Mouse (Mus musculus) layer of hippocampus, postnatal 10 days (tissue): Measurements from ENCODE around the gene Baiap2. TPM values are rescaled to one million over a fixed set of nuclear protein-coding genes. Genes with fewer than 3 reads are reported as not detected.

Experiments used
- DNase-seq, 2 experiments: peaks; one replicate each; pipeline ENCODE4 v3.0.0; 2021; ENCODE audit warnings: low spot score in 2 of 2
- long read RNA-seq: library from polyadenylated mRNA; stranded (forward); transcript quantifications from one replicate; pipeline ENCODE4 v2.0.0, GENCODE M21; 2023
- total RNA-seq, 2 experiments: library from RNA; stranded (reverse); gene quantifications; 2 replicates each; pipeline ENCODE4 v1.2.3; 2021

The Baiap2 gene
- 100 to 1,000 TPM in 1 of 2 experiments, 10 to 100 TPM in 1; 96.2 to 102 TPM for total RNA-seq
- long read RNA-seq, full-length matches to known transcripts: 76 of 100 reads
- long read RNA-seq, partial matches to known transcripts: 22 of 100 reads
- long read RNA-seq, other reads (novel, unspliced or antisense): 2 of 100 reads

DNA sequence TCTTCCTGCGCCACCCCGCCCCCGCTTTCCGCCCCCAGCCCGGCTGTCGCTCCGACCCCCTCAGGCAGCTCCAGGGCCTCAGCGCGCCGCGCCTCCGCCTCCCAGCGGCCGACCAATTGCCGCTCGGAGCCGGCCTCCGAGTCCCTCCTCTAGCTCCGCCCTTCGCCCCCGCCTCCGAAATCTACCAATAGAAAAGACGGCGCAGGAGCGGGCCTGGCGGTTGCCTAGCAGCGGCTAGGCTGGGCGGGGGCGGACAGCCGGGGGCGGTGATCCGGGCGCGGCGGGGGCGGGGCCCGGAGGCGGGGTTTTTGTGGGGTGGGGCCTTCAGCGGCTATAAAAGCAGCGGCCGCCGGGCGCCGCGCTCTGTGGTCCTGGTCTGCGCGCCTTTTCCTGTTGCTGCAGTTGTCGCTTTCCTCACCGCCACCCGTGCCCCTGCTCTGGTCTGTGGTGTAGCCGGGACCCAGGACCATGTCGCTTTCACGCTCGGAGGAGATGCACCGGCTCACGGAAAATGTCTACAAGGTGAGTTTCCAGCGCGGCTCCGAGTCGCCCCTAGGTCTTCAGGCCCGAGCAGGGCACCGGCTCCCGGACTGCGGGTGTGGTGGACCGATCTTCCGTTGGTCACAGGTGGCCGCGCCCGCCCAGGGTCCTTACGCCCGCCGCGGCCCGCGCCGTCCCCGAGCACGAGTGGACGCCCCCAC lies at the start of gene Baiap2:
Gene Baiap2 (plus strand): TSS at position 37 of the 701 bp plus-strand sequence.
- peak; percentile 98 to 99 for DNase-seq

DNA sequence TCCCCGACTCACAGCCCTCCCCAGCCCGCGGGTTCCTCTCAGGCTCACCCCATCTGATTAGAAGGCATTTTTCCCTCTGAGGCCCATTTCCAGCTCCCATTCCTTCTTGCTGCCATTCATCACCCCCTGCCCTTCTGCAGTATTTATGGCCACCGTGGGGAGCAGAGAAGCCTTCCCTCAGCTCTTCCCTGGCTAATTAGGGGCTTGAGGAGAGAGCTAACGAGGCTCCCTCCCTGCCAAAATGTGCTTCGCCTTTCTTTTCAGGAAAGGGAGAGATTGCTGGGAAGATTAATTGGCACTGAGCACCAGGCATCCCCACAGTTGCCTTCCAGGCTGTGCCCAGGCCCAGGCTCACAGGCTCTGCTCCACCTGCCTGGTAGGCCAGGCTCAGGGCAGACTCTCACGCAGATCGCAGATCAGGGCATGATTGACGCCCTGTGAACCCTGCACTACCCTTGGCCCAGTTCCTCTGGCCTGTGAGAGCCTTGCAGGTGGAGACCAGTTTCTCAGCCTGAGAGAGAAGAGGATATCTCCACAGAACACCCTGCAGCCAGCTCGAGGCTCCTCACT lies 48.8 kb upstream of the Baiap2 start:
- DNase-seq: no peak

DNA sequence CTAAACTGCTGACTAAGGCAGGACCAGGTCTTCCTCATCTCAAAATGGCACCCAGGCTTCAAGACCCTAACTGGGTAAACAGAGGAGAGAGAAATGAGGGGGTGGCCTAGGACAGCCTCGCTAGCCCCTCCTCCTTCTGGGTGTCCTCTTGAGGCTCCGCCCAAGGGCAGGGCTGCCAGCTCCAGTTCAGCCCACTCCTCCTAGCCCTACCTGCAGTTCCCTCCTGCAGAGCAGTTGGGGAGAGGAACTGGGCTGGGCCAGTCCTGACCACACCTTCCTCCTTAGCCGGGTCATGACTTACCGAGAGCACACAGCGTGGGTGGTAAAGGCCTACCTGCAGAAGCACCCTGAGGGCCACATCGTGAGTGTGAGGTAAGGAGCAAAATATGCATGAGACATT lies 47.9 kb upstream of the Baiap2 start:
- DNase-seq: no peak

DNA sequence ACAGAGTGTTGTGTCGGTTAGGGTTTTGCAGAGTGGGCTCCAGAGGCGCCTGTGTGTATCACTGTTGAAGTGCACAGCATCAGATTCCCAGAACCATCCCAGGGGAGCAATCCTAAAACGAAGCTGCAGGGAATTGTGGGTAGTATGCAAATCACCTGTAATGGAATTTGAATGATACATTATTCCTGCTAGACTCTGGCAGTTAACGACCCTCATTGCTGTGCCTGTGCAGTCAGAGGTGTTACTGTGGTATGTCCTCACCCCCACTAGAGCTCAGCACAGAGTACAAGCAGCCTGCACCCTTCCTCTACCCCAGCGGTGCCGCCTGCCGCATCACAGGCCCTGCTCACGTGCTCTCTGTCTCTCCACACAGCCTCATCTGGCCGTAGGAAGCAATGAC lies 45.5 kb upstream of the Baiap2 start:
- no peak for DNase-seq

DNA sequence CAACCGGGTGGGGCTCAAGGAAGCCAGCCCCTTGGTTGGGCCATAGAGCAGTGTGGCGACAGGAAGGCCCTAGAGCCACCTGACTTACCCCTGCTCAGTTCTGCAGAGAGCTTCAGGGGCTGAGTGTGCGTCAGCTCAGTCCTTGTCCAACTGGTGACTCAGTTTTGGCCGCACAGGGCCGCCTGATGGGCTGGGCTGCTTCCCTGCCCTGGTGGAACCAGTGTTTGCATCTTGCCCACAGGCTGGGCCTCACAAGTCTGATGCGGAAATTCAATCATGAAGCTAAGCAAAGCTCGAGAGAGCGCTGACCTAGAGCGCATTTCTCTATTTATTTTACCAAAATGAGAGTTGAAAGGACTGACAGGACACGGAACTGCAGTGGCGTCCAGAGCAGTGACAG lies 43.6 kb upstream of the Baiap2 start:
- no peak for DNase-seq

DNA sequence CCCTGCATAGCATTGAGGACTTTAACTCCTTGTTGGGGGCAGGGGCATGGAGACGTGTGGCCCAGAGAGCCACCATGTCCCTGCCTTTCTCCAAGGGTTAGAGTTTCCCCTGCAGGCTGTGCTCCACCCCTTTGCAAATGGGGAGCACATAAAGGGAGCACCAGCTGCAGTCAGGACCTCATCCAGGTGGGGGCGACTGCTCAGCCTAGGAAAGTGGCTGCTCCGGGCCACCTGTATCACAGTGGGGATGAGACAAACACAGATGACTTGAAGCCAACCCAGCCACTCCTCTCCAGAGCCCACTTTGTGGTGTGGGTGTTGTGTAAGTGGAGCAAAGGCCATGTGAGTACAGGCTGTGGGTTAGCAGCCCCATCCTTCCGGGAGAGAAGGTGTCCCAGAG lies 41.4 kb upstream of the Baiap2 start:
- DNase-seq: no peak

DNA sequence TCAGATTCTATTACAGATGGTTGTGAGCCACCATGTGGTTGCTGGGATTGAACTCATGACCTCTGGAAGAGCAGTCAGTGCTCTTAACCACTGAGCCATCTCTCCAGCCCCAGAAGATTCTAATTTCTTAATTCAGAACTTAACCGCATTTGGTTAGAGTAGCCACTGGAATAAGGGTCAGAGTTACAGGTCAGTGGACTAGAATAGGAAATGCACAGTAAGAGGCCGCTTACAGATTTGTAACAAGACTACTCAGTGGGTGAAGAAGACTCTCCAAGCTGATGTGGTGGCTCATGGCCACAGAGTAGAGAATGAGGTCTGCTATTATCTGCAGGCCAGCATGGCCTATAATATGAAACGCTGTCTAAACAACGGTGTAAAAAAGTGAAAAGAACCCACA lies 39.7 kb upstream of the Baiap2 start:
- DNase-seq: no peak

- DNase-seq: peak; percentile 84
Measured at GRCm38 (mm10) chr11:119904621-119905286, 37.8 kb upstream of the Baiap2 start.

DNA sequence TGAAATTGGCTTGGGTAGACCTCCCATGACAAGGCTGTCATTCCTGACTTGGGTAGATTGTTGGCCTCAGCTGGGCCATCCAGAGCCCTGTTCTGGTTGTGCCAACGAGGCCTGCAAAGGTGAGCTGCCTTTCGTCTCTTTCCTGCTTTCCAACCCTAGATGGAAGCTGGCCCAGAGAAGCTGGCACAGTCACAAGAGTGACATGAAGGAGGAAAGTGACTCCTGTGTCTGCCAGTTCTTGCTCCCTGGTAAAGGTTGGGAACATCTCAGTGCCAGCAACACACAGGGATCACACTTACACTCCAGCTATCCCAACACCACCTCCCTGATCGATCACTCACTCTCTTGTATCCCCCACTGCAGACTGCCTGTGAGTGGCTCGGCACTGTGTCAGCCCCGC lies 36.8 kb upstream of the Baiap2 start:
- DNase-seq: no peak

DNA sequence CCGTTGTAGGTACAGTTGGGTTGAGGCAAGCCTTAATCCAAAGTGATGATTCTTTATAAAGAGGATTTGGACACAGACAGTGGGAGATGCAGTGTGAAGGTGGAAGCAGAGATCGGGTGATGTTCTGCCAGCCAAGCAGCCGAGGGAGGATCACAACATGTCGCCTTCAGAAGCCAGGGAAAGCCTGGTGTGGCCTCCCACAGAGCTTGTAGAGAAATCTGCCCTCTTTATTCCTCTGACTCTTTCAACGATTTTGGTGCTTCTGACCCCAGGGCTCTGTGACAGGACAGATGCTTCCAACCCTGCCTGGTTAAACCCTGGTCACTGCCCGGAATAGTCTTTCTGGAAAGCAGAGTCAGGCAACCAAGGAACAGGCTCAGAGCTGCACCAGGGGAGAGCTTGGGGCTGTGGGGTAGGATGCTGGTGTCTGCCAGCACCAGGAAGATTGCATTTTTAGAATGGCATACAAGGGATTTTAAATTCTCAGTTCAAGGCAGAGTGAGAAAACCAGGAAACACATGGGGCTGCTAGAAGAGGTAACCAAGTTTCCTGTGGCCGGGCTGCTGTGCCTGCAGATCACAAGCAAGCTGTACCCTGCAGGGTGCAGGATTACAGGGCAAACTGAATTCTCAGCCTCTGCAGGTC lies 35.4 kb upstream of the Baiap2 start:
- DNase-seq: no peak

GRCm38 (mm10) chr11:119907711-119908110 lies 34.9 kb upstream of the Baiap2 start:
- no peak for DNase-seq

- peak; percentile 88 to 91 for DNase-seq
Measured at GRCm38 (mm10) chr11:119909436-119909835, 33.1 kb upstream of the Baiap2 start.

DNA sequence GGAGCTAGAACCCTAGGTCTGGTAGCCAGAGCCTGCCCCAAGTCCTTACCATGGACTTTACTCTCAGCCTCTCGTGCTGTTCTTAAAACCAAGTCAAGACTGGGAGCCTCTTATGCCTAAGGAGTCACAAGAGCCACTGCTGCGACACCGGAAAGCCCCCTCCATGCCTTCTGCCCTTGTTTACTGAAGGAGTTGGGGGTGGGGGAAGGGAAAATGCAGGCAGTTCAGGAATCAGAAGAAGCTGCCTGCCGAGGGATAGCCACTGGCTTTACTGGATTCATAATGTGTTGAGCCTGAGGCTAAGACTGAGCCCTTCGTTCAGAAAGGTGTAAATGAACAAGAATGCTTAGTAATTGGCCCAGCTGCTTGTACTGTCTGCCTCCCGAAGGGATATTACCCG lies 29.7 kb upstream of the Baiap2 start:
- DNase-seq: no peak

GRCm38 (mm10) chr11:119913291-119913934 lies 29.1 kb upstream of the Baiap2 start, which contains the start of gene Chmp6:
Chmp6 (plus strand) TSS chr11:119913441.
- peak; percentile 94 to 95 for DNase-seq

GRCm38 (mm10) chr11:119913935-119914314 lies 28.6 kb upstream of the Baiap2 start:
- DNase-seq: no peak

DNA sequence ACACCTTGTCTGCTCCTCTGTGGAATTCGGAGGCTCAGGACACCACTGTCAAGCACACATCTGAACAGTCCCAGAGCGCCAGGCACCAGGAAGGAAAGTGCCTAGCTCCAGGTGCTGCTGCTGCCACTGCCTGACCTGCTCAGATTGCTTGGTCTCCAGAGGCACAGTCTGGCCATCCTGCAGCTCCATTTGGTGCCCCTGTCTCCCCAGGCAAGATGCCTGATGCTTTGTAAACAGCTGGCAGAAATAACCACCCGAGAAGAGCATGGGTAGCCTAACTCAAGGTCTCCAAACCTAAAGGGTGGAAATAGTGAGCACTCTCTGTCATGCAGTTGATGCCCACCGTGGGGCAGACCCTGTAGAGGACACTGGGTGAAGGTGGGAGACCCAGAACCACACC lies 28.2 kb upstream of the Baiap2 start:
- DNase-seq: no peak

- no peak for DNase-seq
Measured at GRCm38 (mm10) chr11:119915666-119916065, 26.9 kb upstream of the Baiap2 start.

- DNase-seq: no peak
Measured at GRCm38 (mm10) chr11:119916102-119916790, 26.3 kb upstream of the Baiap2 start.

DNA sequence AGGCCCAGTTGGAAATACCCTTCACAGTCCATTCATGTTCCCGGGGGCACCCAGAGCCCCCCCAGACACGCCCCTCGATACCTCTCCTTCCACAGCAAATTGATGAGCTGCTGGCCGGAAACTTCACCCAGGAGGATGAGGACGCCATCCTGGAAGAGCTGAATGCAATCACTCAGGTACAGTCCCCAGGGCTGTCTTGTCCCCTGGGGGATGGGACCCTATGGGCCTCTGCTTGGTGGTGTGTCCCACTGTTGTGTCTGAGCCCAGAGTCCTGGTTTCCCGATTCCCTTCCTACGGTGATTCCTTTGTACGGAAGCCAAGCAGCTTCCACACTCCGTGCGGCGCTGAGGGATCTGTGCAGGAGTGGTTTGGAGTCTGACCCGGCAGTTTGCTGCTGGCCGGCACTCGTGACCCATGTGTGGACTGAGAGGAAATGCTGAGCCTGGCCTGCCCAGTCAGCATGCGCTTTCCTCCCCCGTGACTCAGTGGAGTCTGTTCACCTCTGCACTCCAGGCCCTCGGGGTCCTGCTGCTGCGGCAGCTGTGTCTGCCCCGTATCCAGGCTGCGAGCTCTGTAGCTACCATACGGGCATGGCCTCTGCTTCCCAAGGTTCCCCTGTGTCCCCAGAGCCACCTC lies 25.6 kb upstream of the Baiap2 start:
- DNase-seq: no peak

DNA sequence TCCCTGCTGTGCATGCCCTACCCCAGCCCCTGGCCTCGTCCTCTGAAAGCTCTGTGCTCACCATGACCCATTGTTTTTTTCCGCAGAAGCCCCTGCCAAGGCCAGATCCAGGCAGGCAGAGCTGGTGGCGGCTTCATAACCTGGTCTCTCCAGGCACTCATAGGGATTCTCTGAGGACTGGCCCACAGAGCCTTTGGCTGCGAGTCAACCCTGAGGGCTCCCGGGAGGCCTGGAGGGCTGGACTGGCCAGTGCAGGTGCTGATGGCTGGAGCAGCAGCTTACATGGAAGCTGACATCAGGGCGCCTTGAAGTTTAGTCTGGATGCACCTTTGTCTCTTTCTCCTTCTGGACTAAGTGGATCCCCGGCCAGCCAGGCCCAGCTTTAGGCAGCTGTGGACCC lies 24.0 kb upstream of the Baiap2 start:
- DNase-seq: no peak
